Mouse (Mus musculus): ENCODE results near the gene Fam89b.

Fam89b gene

GRCm38 (mm10) chr19:5734325-5734724 lies 4.9 kb upstream of the Fam89b start:
- DNase-seq, result no peak

- peak; percentile 75 to 83 for DNase-seq
Observed at GRCm38 (mm10) chr19:5731264-5731978, 2.0 kb upstream of the Fam89b start.

GRCm38 (mm10) chr19:5730314-5731186 lies 1.1 kb upstream of the Fam89b start:
- DNase-seq, result no peak

- peak in 1 of 2 experiments; percentile 35 for DNase-seq
Observed at GRCm38 (mm10) chr19:5728631-5729443, 616 bp downstream of the Fam89b start.

DNA sequence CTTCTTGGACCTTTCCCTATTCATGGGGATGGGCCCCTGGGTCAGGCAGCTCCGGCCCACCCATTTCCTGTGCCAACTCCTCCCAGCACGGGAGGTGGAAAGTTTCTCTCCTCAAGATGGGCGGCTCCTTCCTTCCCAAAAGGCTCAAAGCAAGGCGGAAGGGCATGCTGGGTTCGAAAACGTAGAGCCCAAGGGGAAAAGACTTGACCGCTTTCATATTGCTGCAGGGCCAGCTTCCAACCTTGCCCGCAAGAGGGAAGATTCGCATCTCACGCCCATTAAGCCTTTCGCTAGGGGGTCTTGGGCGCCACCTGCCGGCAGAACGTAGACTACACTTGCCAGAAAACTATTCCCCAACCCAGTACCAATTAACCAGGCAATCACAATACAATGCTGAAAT lies 1.8 kb downstream of the Fam89b start:
- peak; percentile 61 to 71 for DNase-seq

DNA sequence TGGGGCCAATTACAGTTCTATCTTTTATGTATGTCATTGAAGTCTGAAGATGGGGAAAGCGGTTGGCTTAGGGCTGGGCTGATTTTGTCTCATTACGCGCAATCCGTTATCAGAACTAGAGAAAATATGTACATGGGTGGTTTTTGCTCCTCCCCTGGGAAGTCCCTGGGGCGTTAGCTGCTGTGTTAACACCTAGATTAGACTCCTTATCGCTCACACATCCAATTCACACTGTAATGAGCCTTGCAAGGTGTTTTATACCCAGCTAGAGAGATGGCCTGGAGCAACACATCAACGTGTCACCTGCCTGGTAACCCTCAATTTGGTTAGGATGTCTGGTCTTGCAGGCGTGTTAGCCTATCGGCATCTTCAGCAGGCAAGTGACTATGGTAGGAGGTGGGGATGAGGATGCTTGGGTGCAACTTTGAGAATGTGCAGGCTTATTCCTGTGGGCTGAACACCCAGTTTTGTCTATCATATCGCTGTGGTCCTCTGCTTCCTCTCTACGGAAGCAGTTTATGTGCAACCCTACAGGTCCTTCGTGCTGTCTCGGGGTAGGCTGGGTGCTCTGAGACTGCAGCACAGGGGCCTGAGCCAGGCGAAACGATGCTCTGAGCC lies 2.4 kb downstream of the Fam89b start:
- no peak for DNase-seq

DNA sequence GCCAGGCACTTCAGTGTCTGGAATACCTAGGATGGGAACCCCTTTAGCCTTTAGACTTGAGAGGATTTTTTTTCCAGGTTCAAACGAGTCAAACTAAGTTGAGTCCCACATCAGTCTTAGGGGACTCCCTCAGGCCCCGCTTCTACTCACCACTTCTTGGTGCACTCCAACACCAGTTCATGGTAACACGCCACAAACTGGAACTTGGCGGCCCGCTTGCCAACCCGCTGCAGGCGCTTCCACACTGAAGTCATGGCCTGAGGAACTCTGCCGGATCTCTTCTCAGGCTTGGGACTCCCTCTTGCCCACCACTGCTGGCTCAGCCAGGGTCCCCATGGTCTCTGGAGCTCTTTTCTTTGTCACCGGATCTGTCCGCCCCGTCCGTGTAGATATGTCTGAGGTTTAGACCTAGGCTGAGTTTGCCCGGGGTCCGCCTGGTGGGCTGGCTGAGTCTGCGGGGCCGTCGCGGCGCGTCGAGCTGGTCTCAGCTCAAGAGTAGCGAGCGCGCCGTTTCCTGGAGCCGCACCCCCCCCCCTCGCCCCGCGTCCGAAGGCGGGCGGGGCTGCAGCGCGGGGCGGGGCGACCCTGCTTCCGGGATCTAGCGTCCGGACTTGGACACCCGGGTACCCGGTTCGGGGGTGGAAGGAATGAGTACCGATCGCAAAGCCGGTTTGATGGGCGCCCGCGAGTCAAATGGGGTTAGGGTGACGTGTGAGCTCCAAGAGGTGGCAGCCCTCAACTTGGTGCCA lies 3.5 kb downstream of the Fam89b start, which contains the start of gene Ehbp1l1:
TSS of gene Ehbp1l1 (minus strand) at position 551 of the 749 bp plus-strand sequence.
- peak; percentile 55 to 67 for DNase-seq

- DNase-seq, result no peak
Observed at GRCm38 (mm10) chr19:5725029-5725707, 4.3 kb downstream of the Fam89b start.

- peak in 1 of 2 experiments; percentile 40 for DNase-seq
Observed at GRCm38 (mm10) chr19:5724549-5724941, 4.9 kb downstream of the Fam89b start.

GRCm38 (mm10) chr19:5723934-5724548 lies 5.4 kb downstream of the Fam89b start:
- DNase-seq, result no peak

DNA sequence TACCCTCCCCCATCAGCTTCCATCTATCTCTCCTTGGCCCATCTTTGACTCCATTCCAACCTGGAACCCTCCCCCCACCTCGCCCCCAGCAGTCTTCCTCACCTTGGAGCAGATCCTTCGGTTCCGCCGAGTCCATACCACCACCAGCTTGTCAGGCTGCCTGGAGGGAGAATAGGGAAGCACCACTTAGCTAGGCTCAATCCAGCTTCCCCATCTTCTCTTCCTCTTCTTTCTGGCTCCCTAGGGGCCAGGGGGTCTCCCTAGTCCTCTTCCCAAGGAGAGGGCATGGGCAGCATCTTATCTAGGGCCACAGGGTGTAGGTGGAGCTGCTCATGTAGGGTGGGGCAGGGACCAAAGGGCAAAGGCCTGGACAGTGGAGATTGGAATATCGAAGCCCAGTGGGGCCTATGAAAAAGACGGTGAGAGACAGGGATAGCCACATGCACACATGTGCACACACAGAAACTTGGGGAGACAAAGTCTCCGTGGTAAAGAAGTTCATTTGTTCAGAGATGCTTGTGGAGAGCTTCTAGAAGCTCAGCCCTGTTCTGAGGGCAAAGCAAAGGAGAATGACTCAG lies 6.5 kb downstream of the Fam89b start:
- no peak for DNase-seq

- DNase-seq, result no peak
Observed at GRCm38 (mm10) chr19:5721233-5721632, 8.2 kb downstream of the Fam89b start.

GRCm38 (mm10) chr19:5716955-5717354 lies 12.5 kb downstream of the Fam89b start:
- DNase-seq, result no peak

DNA sequence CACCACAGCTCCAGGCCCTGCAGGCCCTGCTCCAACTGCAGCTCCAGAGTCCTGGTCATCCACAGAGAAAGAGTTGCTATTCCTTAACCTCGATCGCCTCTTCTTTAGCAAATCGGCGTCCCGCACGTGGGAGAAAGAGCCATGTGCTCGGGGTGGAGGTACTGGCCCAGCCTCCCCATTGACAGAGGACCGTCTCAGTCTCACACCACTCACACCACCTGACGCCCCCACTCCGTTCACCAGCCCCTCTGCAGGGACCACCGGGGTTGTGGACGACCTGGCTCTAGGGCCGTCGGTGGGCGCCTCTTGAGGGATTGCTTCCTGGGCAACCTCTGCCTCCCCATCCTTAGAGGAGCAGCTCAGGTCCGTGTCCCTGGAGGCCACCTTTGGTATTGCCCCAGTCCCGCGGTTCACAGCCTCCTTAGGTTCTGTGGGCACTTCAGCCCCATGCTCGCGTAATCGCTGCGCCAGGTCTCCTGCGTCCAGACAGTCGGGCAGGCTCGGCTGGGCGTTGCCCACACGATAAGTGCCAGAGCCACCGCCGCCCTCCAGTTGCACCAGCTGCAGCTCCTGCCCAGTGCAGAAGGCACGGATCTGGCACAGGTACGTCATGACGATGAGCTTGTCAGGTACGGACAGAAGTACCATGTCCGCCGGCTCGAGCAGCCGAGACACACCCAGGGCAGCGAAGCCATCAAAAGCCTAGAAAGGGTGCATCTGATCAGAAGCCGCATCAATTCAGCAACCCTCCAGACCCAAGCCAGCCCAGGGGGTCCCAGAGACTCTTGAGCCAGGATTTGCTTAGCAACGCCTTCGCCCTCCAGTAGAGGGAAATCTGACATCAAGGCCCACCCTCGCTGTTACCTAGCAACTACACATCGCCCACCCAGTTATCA lies 13.4 kb downstream of the Fam89b start:
- DNase-seq, result peak in 1 of 2 experiments; percentile 9

GRCm38 (mm10) chr19:5713730-5714129 lies 15.7 kb downstream of the Fam89b start:
- no peak for DNase-seq

GRCm38 (mm10) chr19:5713255-5713654 lies 16.2 kb downstream of the Fam89b start:
- no peak for DNase-seq

GRCm38 (mm10) chr19:5711907-5712460 lies 17.5 kb downstream of the Fam89b start:
- DNase-seq, result peak in 1 of 2 experiments; percentile 6

- DNase-seq, result peak in 1 of 2 experiments; percentile 25
Observed at GRCm38 (mm10) chr19:5711218-5711617, 18.2 kb downstream of the Fam89b start.

GRCm38 (mm10) chr19:5710581-5710980 lies 18.9 kb downstream of the Fam89b start:
- no peak for DNase-seq

Data from thymus, adult 18-20 months (tissue).